Mouse (Mus musculus) forebrain, embryonic 13.5 days (tissue): ENCODE measurements around the gene Cbx7. TPM values are rescaled to one million over a fixed set of nuclear protein-coding genes. Genes with fewer than 3 reads are reported as not detected.

Experiments
- ATAC-seq: fragments of 200-750 bp; cut with Nextera tagmentation; 2 replicates; pipeline ENCODE4 v1.8.0; 2017
- H3K27ac ChIP-seq: fragments of 300-500 bp; sonication (generic); 2 replicates; pipeline ENCODE4 v1.5.1; 2015; ENCODE audit warnings: inconsistent platforms, mild to moderate bottlenecking, moderate library complexity
- H3K27me3 ChIP-seq: fragments of 300-500 bp; sonication (generic); 2 replicates; pipeline ENCODE4 v1.6.1; 2015; ENCODE audit warnings: mild to moderate bottlenecking, inconsistent platforms
- H3K36me3 ChIP-seq: fragments of 300-500 bp; sonication (generic); 2 replicates; pipeline ENCODE4 v1.6.1; 2015; ENCODE audit warnings: mild to moderate bottlenecking, inconsistent platforms; ENCODE audit not compliant: poor library complexity, severe bottlenecking
- H3K4me1 ChIP-seq: fragments of 300-500 bp; sonication (generic); 2 replicates; pipeline ENCODE4 v1.6.1; 2015; ENCODE audit warnings: inconsistent platforms
- H3K4me2 ChIP-seq: fragments of 300-500 bp; sonication (generic); 2 replicates; pipeline ENCODE4 v1.6.1; 2015; ENCODE audit warnings: inconsistent platforms, mild to moderate bottlenecking, moderate library complexity
- H3K4me3 ChIP-seq: fragments of 300-500 bp; sonication (generic); 2 replicates; pipeline ENCODE4 v1.5.1; 2015; ENCODE audit warnings: mild to moderate bottlenecking, inconsistent platforms
- H3K9ac ChIP-seq: fragments of 300-500 bp; sonication (generic); 2 replicates; pipeline ENCODE4 v1.6.1; 2015; ENCODE audit warnings: mild to moderate bottlenecking, inconsistent platforms
- H3K9me3 ChIP-seq: fragments of 300-500 bp; sonication (generic); replicated peaks from 2 replicates; pipeline ENCODE4 v1.6.1; 2016; ENCODE audit warnings: inconsistent platforms
- WGBS: fragments of 180-500 bp; shearing (Covaris S2); methylation state at CpG from one replicate; pipeline ENCODE4 v1.1.7; 2015; 5-methylcytosine and 5-hydroxymethylcytosine counted together
- polyA plus RNA-seq: library from polyadenylated mRNA; unstranded; fragments of >200 nt; fragmentation: Nextera tagmentation; extraction: Ambion mirVana; gene quantifications from 2 replicates; pipeline ENCODE4 v1.2.1, GENCODE M21; 2015

The Cbx7 gene
- polyA plus RNA-seq, 1 experiment from 2014 or later: 2.5 TPM

- H3K4me2 ChIP-seq: no peak overlapping the region
- H3K27ac ChIP-seq: no peak overlapping the region
- no peaks in the 10 kb centered on the region for H3K4me1 ChIP-seq
- no peak for ATAC-seq
- no peaks in the 10 kb centered on the region for H3K36me3 ChIP-seq
- H3K4me3 ChIP-seq: no peak overlapping the region
- no peak overlapping the region for H3K9ac ChIP-seq
- no peaks in the 10 kb centered on the region for H3K9me3 ChIP-seq
- 64% methylated on average over 3 of the region's 3 CpGs for WGBS
- no peaks in the 10 kb centered on the region for H3K27me3 ChIP-seq
Observed at GRCm38 (mm10) chr15:79958418-79958817, 12.5 kb downstream of the Cbx7 start.

- Histone ChIP-seq H3K4me2 (no peak overlapping the region), H3K27me3 (no peaks in the 10 kb centered on the region; the same call in 1 of the 2 replicates), H3K9ac (no peak overlapping the region), H3K4me1 (peaks cover 5% of the 10 kb centered on the region), H3K36me3 (no peaks in the 10 kb centered on the region), H3K27ac (no peak overlapping the region), H3K9me3 (no peaks in the 10 kb centered on the region), H3K4me3 (no peak overlapping the region)
- ATAC-seq: no peak
- WGBS: 88% methylated on average over 8 of the region's 8 CpGs
Observed at GRCm38 (mm10) chr15:79956559-79956958, 14.4 kb downstream of the Cbx7 start.

DNA sequence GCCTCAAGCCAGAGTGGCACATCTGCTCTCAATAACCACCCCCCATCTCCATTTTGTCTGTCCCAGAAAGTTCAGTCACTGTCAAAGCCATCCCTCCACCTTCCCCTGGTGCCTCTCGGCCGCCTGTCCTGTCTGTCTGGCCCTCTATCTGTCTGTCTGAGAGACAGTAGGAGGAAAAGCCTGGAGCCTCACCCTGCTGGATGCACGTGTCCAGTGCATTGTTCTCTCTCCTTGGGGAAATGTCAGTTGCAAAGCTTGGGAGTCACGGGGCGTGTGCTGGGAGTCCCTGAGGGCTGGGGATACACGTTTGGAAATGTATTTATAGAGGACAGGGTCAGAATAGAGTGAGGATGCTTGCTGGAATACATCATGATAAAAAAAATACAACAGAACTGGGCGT lies 17.4 kb downstream of the Cbx7 start:
- WGBS: 73% methylated on average over 7 of the region's 7 CpGs
- Histone ChIP-seq H3K9me3 (no peaks in the 10 kb centered on the region), H3K4me3 (no peak overlapping the region), H3K9ac (no peak overlapping the region), H3K4me1 (peaks cover 28% of the 10 kb centered on the region), H3K27ac (no peak overlapping the region), H3K36me3 (no peaks in the 10 kb centered on the region), H3K27me3 (no peaks in the 10 kb centered on the region; the same call in 1 of the 2 replicates), H3K4me2 (no peak overlapping the region)
- no peak for ATAC-seq

GRCm38 (mm10) chr15:79952504-79953231 lies 18.3 kb downstream of the Cbx7 start:
- ATAC-seq: no peak
- H3K27ac ChIP-seq: no peak overlapping the region
- H3K4me3 ChIP-seq: no peak overlapping the region
- H3K4me2 ChIP-seq: no peak overlapping the region
- H3K27me3 ChIP-seq: no peaks in the 10 kb centered on the region; the same call in 1 of the 2 replicates
- H3K36me3 ChIP-seq: no peaks in the 10 kb centered on the region
- WGBS: 57% methylated on average over 11 of the region's 11 CpGs
- H3K4me1 ChIP-seq: peaks cover 28% of the 10 kb centered on the region
- H3K9ac ChIP-seq: no peak overlapping the region
- no peaks in the 10 kb centered on the region for H3K9me3 ChIP-seq

DNA sequence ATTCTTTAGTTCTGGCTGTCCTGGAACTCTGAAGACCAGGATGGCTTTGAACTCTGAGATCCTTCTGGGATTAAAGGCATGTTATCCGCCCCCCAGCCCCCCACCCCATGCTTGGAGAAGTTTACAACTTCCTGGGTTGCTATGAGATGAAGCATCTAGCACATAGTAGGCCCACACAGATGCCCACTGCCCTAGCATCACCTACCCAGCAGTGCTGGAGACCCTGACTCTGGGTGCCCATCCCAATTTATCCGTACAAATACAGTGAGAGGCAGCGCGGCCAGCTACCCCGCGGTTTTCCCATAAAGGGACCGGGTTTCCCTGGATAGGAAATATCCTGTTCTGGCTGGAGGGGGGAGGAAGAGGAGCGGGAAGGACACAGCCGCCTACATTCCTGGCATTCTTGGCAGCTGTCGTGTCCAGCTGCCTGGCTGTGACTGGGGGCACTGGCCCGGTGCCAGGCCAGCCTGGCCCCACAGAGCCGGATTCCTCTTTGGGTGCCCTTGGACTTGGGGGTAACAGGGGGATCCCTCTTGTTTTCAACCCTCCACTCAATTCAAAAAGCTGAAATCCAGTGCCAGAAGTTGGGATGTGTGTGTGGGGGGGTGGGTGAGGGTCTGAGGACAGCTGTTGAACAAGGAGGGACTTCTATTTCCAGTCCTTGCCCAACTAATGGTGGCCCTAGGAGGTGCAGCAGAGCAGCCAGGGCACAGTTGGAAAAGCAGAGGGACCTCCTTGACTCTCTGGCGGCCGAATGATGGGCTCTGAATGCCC lies 19.0 kb downstream of the Cbx7 start:
- no peak overlapping the region for H3K4me2 ChIP-seq
- ATAC-seq: no peak
- H3K9ac ChIP-seq: no peak overlapping the region
- H3K4me3 ChIP-seq: no peak overlapping the region
- H3K9me3 ChIP-seq: no peaks in the 10 kb centered on the region
- H3K4me1 ChIP-seq: peaks cover 28% of the 10 kb centered on the region
- H3K27me3 ChIP-seq: no peaks in the 10 kb centered on the region; the same call in 1 of the 2 replicates
- WGBS: 51% methylated on average over 14 of the region's 14 CpGs
- H3K27ac ChIP-seq: no peak overlapping the region
- H3K36me3 ChIP-seq: no peaks in the 10 kb centered on the region

GRCm38 (mm10) chr15:79951226-79951625 lies 19.7 kb downstream of the Cbx7 start:
- H3K9ac ChIP-seq: peak overlapping the region; percentile 59; the same call in 1 of the 2 replicates
- peak overlapping the region; percentile 67 for H3K4me2 ChIP-seq
- H3K4me3 ChIP-seq: no peak overlapping the region
- H3K36me3 ChIP-seq: no peaks in the 10 kb centered on the region
- WGBS: 78% methylated on average over 6 of the region's 6 CpGs
- H3K27ac ChIP-seq: peak overlapping the region; percentile 51; the same call in 1 of the 2 replicates
- peaks cover 28% of the 10 kb centered on the region for H3K4me1 ChIP-seq
- H3K9me3 ChIP-seq: no peaks in the 10 kb centered on the region
- ATAC-seq: no peak
- H3K27me3 ChIP-seq: no peaks in the 10 kb centered on the region; the same call in 1 of the 2 replicates

DNA sequence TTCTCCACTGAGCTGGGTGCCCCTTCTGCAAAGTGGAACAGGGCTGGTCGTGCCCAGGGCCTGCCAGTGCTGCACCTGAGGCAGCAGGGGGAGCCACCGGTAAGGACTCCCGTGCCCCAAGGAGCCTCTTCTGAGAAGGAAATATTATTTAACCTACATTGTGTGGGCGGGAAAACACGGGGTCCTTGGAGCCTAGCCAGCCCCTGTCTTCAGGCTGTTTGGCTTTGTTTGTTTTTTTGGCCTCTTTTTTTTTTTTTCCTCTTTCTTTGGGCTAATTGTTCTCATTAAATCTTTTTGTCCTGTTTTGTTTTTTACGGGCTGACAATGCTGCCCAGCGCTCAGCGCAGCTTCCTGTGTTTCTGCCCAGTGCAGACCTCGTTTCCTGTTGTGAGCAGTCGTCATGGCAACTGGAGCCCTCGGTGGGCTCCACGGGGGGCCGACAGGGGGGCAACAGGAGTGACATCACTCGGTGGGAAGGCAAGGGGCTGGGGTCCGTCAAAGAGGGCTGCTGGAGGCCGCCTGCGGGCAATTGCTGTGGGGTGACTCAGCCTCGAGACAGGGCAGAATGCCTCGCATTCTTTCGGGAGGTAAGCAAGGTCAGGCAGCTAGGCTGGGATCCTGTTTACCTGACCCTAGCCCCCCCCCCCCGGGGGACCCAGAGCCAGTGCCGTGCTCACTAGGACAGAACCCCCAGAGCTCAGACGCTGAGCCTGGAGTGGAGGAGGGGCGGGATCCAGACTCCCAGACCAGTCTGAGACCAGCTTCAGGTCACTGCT lies 20.5 kb downstream of the Cbx7 start:
- Histone ChIP-seq H3K9ac (peak overlapping the region; percentile 59), H3K36me3 (no peaks in the 10 kb centered on the region), H3K4me2 (peak overlapping the region; percentile 67), H3K9me3 (no peaks in the 10 kb centered on the region), H3K4me1 (peaks cover 28% of the 10 kb centered on the region), H3K27me3 (no peaks in the 10 kb centered on the region; the same call in 1 of the 2 replicates), H3K4me3 (peak overlapping the region; percentile 35), H3K27ac (peak overlapping the region; percentile 51; the same call in 1 of the 2 replicates)
- 2% methylated on average over 23 of the region's 24 CpGs for WGBS
- peak; percentile 66 for ATAC-seq

DNA sequence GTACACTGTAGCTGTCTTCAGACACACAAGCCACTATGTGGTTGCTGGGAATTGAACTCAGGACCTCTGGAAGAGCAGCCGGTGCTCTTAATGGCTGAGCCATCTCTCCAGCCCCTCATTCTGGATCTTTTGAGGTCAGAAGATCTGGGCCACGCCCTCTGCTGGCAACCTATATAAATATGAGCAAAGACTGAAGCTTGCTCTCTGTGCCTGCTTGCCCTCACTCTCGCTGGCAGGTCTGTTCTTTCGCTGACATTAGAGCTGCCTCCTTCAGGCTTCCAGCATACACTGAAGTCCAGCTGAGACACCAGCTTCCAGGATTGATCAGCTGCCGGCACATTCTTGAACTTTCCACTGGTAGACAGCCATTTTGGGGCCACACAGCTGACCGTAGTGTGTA lies 23.2 kb downstream of the Cbx7 start:
- H3K9ac ChIP-seq: no peak overlapping the region
- H3K4me3 ChIP-seq: no peak overlapping the region
- no peak for ATAC-seq
- no peak overlapping the region for H3K27ac ChIP-seq
- no peak overlapping the region for H3K4me2 ChIP-seq
- WGBS: 74% methylated on average over 6 of the region's 6 CpGs
- H3K36me3 ChIP-seq: no peaks in the 10 kb centered on the region
- H3K27me3 ChIP-seq: peaks cover 9% of the 10 kb centered on the region; the same call in 1 of the 2 replicates
- H3K9me3 ChIP-seq: no peaks in the 10 kb centered on the region
- peaks cover 28% of the 10 kb centered on the region for H3K4me1 ChIP-seq

DNA sequence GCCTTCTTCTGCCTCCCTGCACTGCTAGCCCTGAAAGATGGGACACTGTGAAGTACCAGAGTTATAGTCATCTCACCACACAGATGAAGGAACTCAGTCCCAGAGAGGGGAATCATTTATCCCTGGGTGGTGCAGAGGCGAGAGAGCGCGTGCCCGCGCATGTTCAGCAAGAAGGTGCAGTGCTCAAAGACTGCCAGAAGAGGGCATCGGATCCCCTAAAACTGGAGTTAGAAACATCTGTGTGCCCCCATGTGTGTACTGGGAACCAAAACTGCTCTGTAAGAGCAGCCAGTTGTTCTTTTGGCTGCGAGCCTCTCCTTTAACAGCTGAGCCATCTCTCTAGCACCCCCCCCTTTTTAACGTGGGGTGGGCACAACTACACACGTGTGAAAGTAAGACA lies 24.1 kb downstream of the Cbx7 start:
- Histone ChIP-seq H3K9me3 (no peaks in the 10 kb centered on the region), H3K27me3 (peaks cover 9% of the 10 kb centered on the region; the same call in 1 of the 2 replicates), H3K9ac (no peak overlapping the region), H3K4me3 (no peak overlapping the region), H3K4me1 (peaks cover 26% of the 10 kb centered on the region), H3K27ac (no peak overlapping the region), H3K36me3 (no peaks in the 10 kb centered on the region), H3K4me2 (no peak overlapping the region)
- no peak for ATAC-seq
- 62% methylated on average over 9 of the region's 9 CpGs for WGBS

DNA sequence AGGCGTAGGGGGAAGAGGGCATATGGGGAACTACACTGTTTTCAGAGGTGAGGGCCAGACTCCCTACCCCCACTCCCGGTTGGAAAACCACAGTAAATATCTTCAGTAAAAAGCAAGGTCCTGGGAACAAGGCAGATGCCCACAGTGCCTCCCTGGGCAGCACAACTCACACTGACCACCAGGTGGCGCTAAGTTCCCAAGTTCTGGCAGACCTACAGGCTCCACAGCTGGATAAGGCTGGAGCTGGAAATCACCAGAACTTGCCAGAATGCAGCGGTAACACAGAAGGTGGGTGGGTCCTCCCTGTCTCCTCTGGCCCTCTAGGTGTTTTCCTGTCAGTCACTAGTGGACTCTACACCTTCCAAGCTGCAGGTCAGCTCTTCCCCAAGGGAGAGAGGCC lies 24.9 kb downstream of the Cbx7 start:
- Histone ChIP-seq H3K4me1 (peaks cover 18% of the 10 kb centered on the region), H3K27ac (no peak overlapping the region), H3K36me3 (no peaks in the 10 kb centered on the region), H3K9me3 (no peaks in the 10 kb centered on the region), H3K4me3 (no peak overlapping the region), H3K27me3 (peaks cover 9% of the 10 kb centered on the region; the same call in 1 of the 2 replicates), H3K9ac (no peak overlapping the region), H3K4me2 (no peak overlapping the region)
- ATAC-seq: peak; percentile 82
- 10% methylated on average over 4 of the region's 4 CpGs for WGBS

- H3K36me3 ChIP-seq: no peaks in the 10 kb centered on the region
- H3K27me3 ChIP-seq: peaks cover 9% of the 10 kb centered on the region; the same call in 1 of the 2 replicates
- no peak overlapping the region for H3K9ac ChIP-seq
- no peaks in the 10 kb centered on the region for H3K9me3 ChIP-seq
- no peak for ATAC-seq
- no peak overlapping the region for H3K4me2 ChIP-seq
- no peak overlapping the region for H3K4me3 ChIP-seq
- WGBS: 83% methylated on average over 5 of the region's 5 CpGs
- no peak overlapping the region for H3K27ac ChIP-seq
- H3K4me1 ChIP-seq: peaks cover 7% of the 10 kb centered on the region
Observed at GRCm38 (mm10) chr15:79944948-79945347, 26.0 kb downstream of the Cbx7 start.

GRCm38 (mm10) chr15:79943584-79943983 lies 27.3 kb downstream of the Cbx7 start:
- Histone ChIP-seq H3K27ac (no peak overlapping the region), H3K4me3 (no peak overlapping the region), H3K4me1 (no peaks in the 10 kb centered on the region), H3K9ac (no peak overlapping the region), H3K27me3 (peaks cover 9% of the 10 kb centered on the region; the same call in 1 of the 2 replicates), H3K36me3 (no peaks in the 10 kb centered on the region), H3K9me3 (no peaks in the 10 kb centered on the region), H3K4me2 (no peak overlapping the region)
- 70% methylated on average over 3 of the region's 3 CpGs for WGBS
- no peak for ATAC-seq
